ENCODE assay signal across 9 mouse cellular contexts in the genomic region with DNA sequence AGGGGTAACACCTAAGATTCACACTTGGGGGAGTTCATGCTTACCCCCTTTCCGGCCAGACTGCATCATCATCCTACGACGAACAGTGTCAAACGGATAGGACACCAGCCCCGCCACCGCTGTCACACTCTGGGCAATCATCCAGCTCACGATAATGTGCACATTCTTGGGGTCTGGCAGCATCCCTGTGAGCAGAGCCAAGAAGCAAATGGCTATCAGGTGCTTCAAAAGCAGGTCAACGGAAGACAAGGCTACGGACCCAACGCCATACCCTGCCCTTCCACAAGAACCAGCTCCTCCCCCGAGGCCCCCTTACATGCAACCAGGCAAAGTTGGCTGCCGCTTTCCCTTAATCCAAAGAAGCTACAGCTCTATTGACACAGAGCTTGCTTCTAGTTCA. TPM values are rescaled to one million over a fixed set of nuclear protein-coding genes. Genes with fewer than 3 reads are reported as not detected.
DNase-seq lines count a peak whose midpoint lies in the region; ATAC-seq and TF ChIP-seq lines count a peak whose summit lies in the region.
"Had no signal": no experiment of that assay in that cellular context is flagged by ENCODE, and none has a peak within 500 bp of the region (broad histone marks: within the 10 kb centered on the region; RNA-seq: fewer than 3 reads in every experiment).

No protein-coding gene starts in this region.

- intact Hi-C loops in gastrocnemius, postnatal 36 days (cut with DNase I): no loop called here

- H3K9me3 ChIP-seq in kidney, postnatal 0 days (replicated peaks; ENCODE audit: low read length): no peaks in the 10 kb centered on the region
- H3K9me3 ChIP-seq in hindbrain, postnatal 0 days (ENCODE audit: low read length): no peaks in the 10 kb centered on the region
- H3K9me3 ChIP-seq in midbrain, embryonic 16.5 days (replicated peaks; ENCODE audit: control insufficient read depth, low read length, poor library complexity, severe bottlenecking): no peaks in the 10 kb centered on the region
- H3K9me3 ChIP-seq: G1E had no signal

- H3K4me3 ChIP-seq in kidney, postnatal 0 days (replicated peaks; ENCODE audit: low read depth, low read length): no peak overlapping the region
- peak overlapping the region; percentile 82 for H3K4me3 ChIP-seq in hindbrain, postnatal 0 days (ENCODE audit: low read length)
- peak overlapping the region; percentile 85 for H3K4me3 ChIP-seq in midbrain, embryonic 16.5 days (ENCODE audit: low read depth, low read length)

- H3K4me1 ChIP-seq in kidney, postnatal 0 days (replicated peaks; ENCODE audit: insufficient read depth, low read length): peaks cover 24% of the 10 kb centered on the region
- H3K4me1 ChIP-seq in hindbrain, postnatal 0 days (ENCODE audit: insufficient read depth, low read length): peaks cover 26% of the 10 kb centered on the region
- peaks cover 32% of the 10 kb centered on the region for H3K4me1 ChIP-seq in midbrain, embryonic 16.5 days (ENCODE audit: control insufficient read depth, insufficient read depth, low read length)

- no peak overlapping the region for H3K27ac ChIP-seq in kidney, postnatal 0 days
- peak overlapping the region; percentile 99; the same call in 1 of the 2 replicates for H3K27ac ChIP-seq in hindbrain, postnatal 0 days
- no peak overlapping the region for H3K27ac ChIP-seq in midbrain, embryonic 16.5 days (ENCODE audit: low read length)

- H3K4me2 ChIP-seq in kidney, postnatal 0 days (ENCODE audit: low read length): peak overlapping the region; percentile 79
- peak overlapping the region; percentile 88 for H3K4me2 ChIP-seq in hindbrain, postnatal 0 days (ENCODE audit: low read depth, low read length)
- H3K4me2 ChIP-seq in midbrain, embryonic 16.5 days (ENCODE audit: low read length): peak overlapping the region; percentile 95

- no peak for DNase-seq in kidney, postnatal 0 days (ENCODE audit: low spot score)
- DNase-seq in kidney, adult 18-20 months: no peak
- peak; percentile 72 for DNase-seq in cerebellum, adult 9-10 months
- peak; percentile 40 to 65 for DNase-seq in gastrocnemius, postnatal 36 days
- peak; percentile 70 for DNase-seq in hindbrain, postnatal 0 days (ENCODE audit: low spot score)
- no peak for DNase-seq in yolk sac, embryonic 10.5 days (ENCODE audit: low spot score)
- no peak for DNase-seq in embryo, embryonic 10 days (ENCODE audit: low spot score)

- 0 out of 2 replicates have a peak overlapping the region, but pooled peaks have one; percentile 98 for H3K9ac ChIP-seq in kidney, postnatal 0 days (ENCODE audit: low read depth, low read length)
- peak overlapping the region; percentile 92 for H3K9ac ChIP-seq in hindbrain, postnatal 0 days (replicated peaks; ENCODE audit: low read length)
- H3K9ac ChIP-seq in midbrain, embryonic 16.5 days (ENCODE audit: low read depth, low read length): peak overlapping the region; percentile 23; the same call in 1 of the 2 replicates

- TF ChIP-seq CTCF in kidney, postnatal 0 days (IDR thresholded peaks at IDR 0.05; ENCODE audit: low read depth): no peak
- TF ChIP-seq CTCF in hindbrain, postnatal 0 days (IDR thresholded peaks at IDR 0.05; ENCODE audit: low read depth): no peak

- H3K27me3 ChIP-seq in kidney, postnatal 0 days (ENCODE audit: insufficient read depth, low read length): no peaks in the 10 kb centered on the region
- no peaks in the 10 kb centered on the region for H3K27me3 ChIP-seq in hindbrain, postnatal 0 days (ENCODE audit: insufficient read depth, low read length)
- H3K27me3 ChIP-seq in midbrain, embryonic 16.5 days (ENCODE audit: control insufficient read depth, insufficient read depth, low read depth, low read length): no peaks in the 10 kb centered on the region

- ATAC-seq in kidney, postnatal 0 days (replicated peaks; ENCODE audit: low FRiP score, low read depth): no peak
- no peak for ATAC-seq in hindbrain, postnatal 0 days
- ATAC-seq in midbrain, embryonic 16.5 days: no peak

- WGBS in kidney, postnatal 0 days: 76% methylated on average over 12 of the region's 12 CpGs
- WGBS in hindbrain, postnatal 0 days: 32% methylated on average over 12 of the region's 12 CpGs
- WGBS in midbrain, embryonic 16.5 days: 71% methylated on average over 12 of the region's 12 CpGs

- peaks cover 49% of the 10 kb centered on the region for H3K36me3 ChIP-seq in kidney, postnatal 0 days (ENCODE audit: insufficient read depth, low read length)
- peaks cover 43% of the 10 kb centered on the region for H3K36me3 ChIP-seq in hindbrain, postnatal 0 days (ENCODE audit: insufficient read depth, low read length)
- peaks cover 25% of the 10 kb centered on the region; the same call in 1 of the 2 replicates for H3K36me3 ChIP-seq in midbrain, embryonic 16.5 days (ENCODE audit: control insufficient read depth, insufficient read depth, low read length)

RNA-seq across cellular contexts. Expression of gene Slc25a4, which starts 2.7 kb away (rescaled TPM):
- polyA plus RNA-seq in kidney, postnatal 0 days (2015; fragmentation: Nextera tagmentation; extraction: Ambion mirVana): 835 and 864 TPM in 2 replicates
- total RNA-seq in gastrocnemius, postnatal 36 days (2021): 1,000 to 10,000 TPM; 2,982 to 3,031 TPM
- 1,071 and 1,180 TPM in 2 replicates for total RNA-seq in hindbrain, postnatal 0 days (2014; rRNA removed)
- polyA plus RNA-seq in hindbrain, postnatal 0 days (2015; fragmentation: Nextera tagmentation; extraction: Ambion mirVana): 1,213 and 1,215 TPM in 2 replicates
- polyA plus RNA-seq in midbrain, embryonic 16.5 days (2015; fragmentation: Nextera tagmentation; extraction: Ambion mirVana): 889 and 969 TPM in 2 replicates

RNA-seq across cellular contexts. Expression of gene Snx25, which starts 56.4 kb away (rescaled TPM):
- 5.4 and 6.3 TPM in 2 replicates for polyA plus RNA-seq in kidney, postnatal 0 days (2015; fragmentation: Nextera tagmentation; extraction: Ambion mirVana)
- total RNA-seq in gastrocnemius, postnatal 36 days (2021): 1 to 10 TPM; 4.1 to 7.8 TPM
- 36.9 and 38.7 TPM in 2 replicates for total RNA-seq in hindbrain, postnatal 0 days (2014; rRNA removed)
- polyA plus RNA-seq in hindbrain, postnatal 0 days (2015; fragmentation: Nextera tagmentation; extraction: Ambion mirVana): 8.4 and 10.4 TPM in 2 replicates
- 9.3 and 10.1 TPM in 2 replicates for polyA plus RNA-seq in midbrain, embryonic 16.5 days (2015; fragmentation: Nextera tagmentation; extraction: Ambion mirVana)

RNA-seq across cellular contexts. Expression of gene Cfap97, which starts 56.8 kb away (rescaled TPM):
- polyA plus RNA-seq in kidney, postnatal 0 days (2015; fragmentation: Nextera tagmentation; extraction: Ambion mirVana): 34.7 and 37.4 TPM in 2 replicates
- total RNA-seq in gastrocnemius, postnatal 36 days (2021): 10 to 100 TPM in 1 of 2 experiments, 1 to 10 TPM in 1; 9.4 to 11.5 TPM
- 15.1 and 15.2 TPM in 2 replicates for total RNA-seq in hindbrain, postnatal 0 days (2014; rRNA removed)
- 26.8 and 28.0 TPM in 2 replicates for polyA plus RNA-seq in hindbrain, postnatal 0 days (2015; fragmentation: Nextera tagmentation; extraction: Ambion mirVana)
- 29.2 and 30.4 TPM in 2 replicates for polyA plus RNA-seq in midbrain, embryonic 16.5 days (2015; fragmentation: Nextera tagmentation; extraction: Ambion mirVana)

Comparison
In these comparisons a context has a peak if more than half of its experiments do, and no peak if none do; other contexts are left out.
1. DNase-seq: peak in cerebellum, adult 9-10 months (single experiment), gastrocnemius, postnatal 36 days (2 of 2) and hindbrain, postnatal 0 days (single experiment); none in kidney, postnatal 0 days (single experiment), kidney, adult 18-20 months (single experiment), yolk sac, embryonic 10.5 days (single experiment) and embryo, embryonic 10 days (single experiment).
2. H3K9ac ChIP-seq: peak in every context shown above with its lines; median percentile 98 in kidney, postnatal 0 days; 92 in hindbrain, postnatal 0 days; 23 in midbrain, embryonic 16.5 days.
3. Peak in every context shown above with its lines, with median percentiles within 50 percentile points of each other: H3K4me2 ChIP-seq.